Mouse (Mus musculus) lung, postnatal 0 days (tissue): Measurements from ENCODE around the gene Dusp5. TPM values are rescaled to one million over a fixed set of nuclear protein-coding genes. Genes with fewer than 3 reads are reported as not detected.
A peak's percentile ranks its signal among the peaks of the same experiment; 100 is the strongest.

ENCODE experiments used
- ATAC-seq: fragments of 200-750 bp; cut with Nextera tagmentation; 2 replicates; pipeline ENCODE4 v1.8.0; 2017; ENCODE audit warnings: moderate library complexity
- DNase-seq: peaks from one replicate; pipeline ENCODE4 v3.0.0-alpha.2; 2016; ENCODE audit warnings: low spot score
- H3K27ac ChIP-seq: fragments of 300-500 bp; sonication (generic); 2 replicates; pipeline ENCODE4 v1.5.1; 2014; ENCODE audit warnings: antibody characterized with exemption, mild to moderate bottlenecking, low read length, mixed read lengths
- H3K27me3 ChIP-seq: fragments of 300-500 bp; sonication (generic); replicated peaks from 2 replicates; pipeline ENCODE4 v1.6.1; 2014; ENCODE audit warnings: low read length, mixed read lengths; ENCODE audit not compliant: insufficient read depth
- H3K36me3 ChIP-seq: fragments of 300-500 bp; sonication (generic); 2 replicates; pipeline ENCODE4 v1.6.1; 2014; ENCODE audit warnings: low read length, mixed read lengths; ENCODE audit not compliant: insufficient read depth
- H3K4me1 ChIP-seq: fragments of 300-500 bp; sonication (generic); 2 replicates; pipeline ENCODE4 v1.6.1; 2014; ENCODE audit warnings: antibody characterized with exemption, low read depth, low read length, mixed read lengths; ENCODE audit not compliant: insufficient read depth
- H3K4me2 ChIP-seq: fragments of 300-500 bp; sonication (generic); replicated peaks from 2 replicates; pipeline ENCODE4 v1.6.1; 2014; ENCODE audit warnings: low read depth, mild to moderate bottlenecking, low read length, moderate library complexity, mixed read lengths
- H3K4me3 ChIP-seq: fragments of 300-500 bp; sonication (generic); 2 replicates; pipeline ENCODE4 v1.5.1; 2014; ENCODE audit warnings: low read depth, low read length
- H3K9ac ChIP-seq: fragments of 300-500 bp; sonication (generic); replicated peaks from 2 replicates; pipeline ENCODE4 v1.6.1; 2014; ENCODE audit warnings: low read depth, mild to moderate bottlenecking
- H3K9me3 ChIP-seq: fragments of 300-500 bp; sonication (generic); 2 replicates; pipeline ENCODE4 v1.6.1; 2016; ENCODE audit warnings: low read length, mixed read lengths
- CTCF ChIP-seq: IDR thresholded peaks from 2 replicates; pipeline ENCODE4 v1.5.1; 2016; ENCODE audit warnings: antibody characterized with exemption, mild to moderate bottlenecking
- EP300 ChIP-seq: IDR thresholded peaks from 2 replicates; pipeline ENCODE4 v1.6.1; 2016; ENCODE audit warnings: antibody characterized with exemption, mild to moderate bottlenecking, control low read depth
- WGBS: fragments of 180-500 bp; shearing (Covaris S2); extraction: QIAGEN DNeasy Blood & Tissue Kit; methylation state at CpG from one replicate; pipeline ENCODE4 v1.1.7; 2014; 5-methylcytosine and 5-hydroxymethylcytosine counted together
- polyA plus RNA-seq: library from polyadenylated mRNA; unstranded; fragments of >200 nt; fragmentation: Nextera tagmentation; extraction: Ambion mirVana; gene quantifications from 2 replicates; pipeline ENCODE4 v1.2.1, GENCODE M21; 2015

Gene Dusp5
- polyA plus RNA-seq, 1 experiment from 2014 or later = 10.6 TPM

GRCm38 (mm10) chr19:53489187-53489586, 39.7 kb upstream of the Dusp5 start:
- TF ChIP-seq EP300 = no peak
- TF ChIP-seq CTCF = no peak
- WGBS = 62% methylated on average over 12 of the region's 12 CpGs
- no peak for DNase-seq
- H3K27me3 ChIP-seq = no peaks in the 10 kb centered on the region; the same call in 1 of the 2 replicates
- H3K4me3 ChIP-seq = no peak overlapping the region
- H3K4me1 ChIP-seq = no peaks in the 10 kb centered on the region; the same call in 1 of the 2 replicates
- H3K4me2 ChIP-seq = no peak overlapping the region
- no peaks in the 10 kb centered on the region for H3K9me3 ChIP-seq
- no peaks in the 10 kb centered on the region for H3K36me3 ChIP-seq
- no peak for ATAC-seq
- H3K9ac ChIP-seq = no peak overlapping the region
- H3K27ac ChIP-seq = no peak overlapping the region

GRCm38 (mm10) chr19:53489910-53490309, 39.0 kb upstream of the Dusp5 start:
- H3K9ac ChIP-seq = no peak overlapping the region
- H3K4me3 ChIP-seq = no peak overlapping the region
- ATAC-seq (no peak), DNase-seq (no peak)
- no peak for TF ChIP-seq EP300
- TF ChIP-seq CTCF = no peak
- H3K4me1 ChIP-seq = no peaks in the 10 kb centered on the region; the same call in 1 of the 2 replicates
- no peaks in the 10 kb centered on the region for H3K36me3 ChIP-seq
- no peak overlapping the region for H3K27ac ChIP-seq
- H3K9me3 ChIP-seq = no peaks in the 10 kb centered on the region
- 83% methylated on average over 1 of the region's 1 CpGs for WGBS
- H3K27me3 ChIP-seq = no peaks in the 10 kb centered on the region; the same call in 1 of the 2 replicates
- no peak overlapping the region for H3K4me2 ChIP-seq

GRCm38 (mm10) chr19:53490898-53491297, 38.0 kb upstream of the Dusp5 start:
- no peak for TF ChIP-seq CTCF
- TF ChIP-seq EP300 = peak; percentile 42; the same call in 1 of the 2 replicates
- Histone ChIP-seq H3K4me3 (no peak overlapping the region), H3K36me3 (no peaks in the 10 kb centered on the region), H3K27me3 (no peaks in the 10 kb centered on the region; the same call in 1 of the 2 replicates), H3K27ac (no peak overlapping the region), H3K9ac (no peak overlapping the region), H3K9me3 (no peaks in the 10 kb centered on the region), H3K4me1 (no peaks in the 10 kb centered on the region), H3K4me2 (no peak overlapping the region)
- DNase-seq = peak; percentile 30
- peak; percentile 70 for ATAC-seq
- 67% methylated on average over 8 of the region's 8 CpGs for WGBS

- TF ChIP-seq CTCF (no peak), EP300 (no peak)
- H3K27me3 ChIP-seq = no peaks in the 10 kb centered on the region; the same call in 1 of the 2 replicates
- H3K9ac ChIP-seq = no peak overlapping the region
- DNase-seq (no peak), ATAC-seq (no peak)
- H3K4me1 ChIP-seq = no peaks in the 10 kb centered on the region
- no peaks in the 10 kb centered on the region for H3K9me3 ChIP-seq
- WGBS = 64% methylated on average over 4 of the region's 4 CpGs
- H3K27ac ChIP-seq = no peak overlapping the region
- H3K4me3 ChIP-seq = no peak overlapping the region
- H3K4me2 ChIP-seq = no peak overlapping the region
- no peaks in the 10 kb centered on the region for H3K36me3 ChIP-seq
Observed at GRCm38 (mm10) chr19:53492528-53492927, 36.4 kb upstream of the Dusp5 start.

GRCm38 (mm10) chr19:53493866-53494265, 35.0 kb upstream of the Dusp5 start:
- H3K4me2 ChIP-seq = no peak overlapping the region
- H3K9me3 ChIP-seq = no peaks in the 10 kb centered on the region
- no peak for DNase-seq
- no peaks in the 10 kb centered on the region for H3K4me1 ChIP-seq
- WGBS = 55% methylated on average over 5 of the region's 5 CpGs
- no peak for ATAC-seq
- TF ChIP-seq EP300 = no peak
- TF ChIP-seq CTCF = no peak
- no peak overlapping the region for H3K4me3 ChIP-seq
- H3K36me3 ChIP-seq = no peaks in the 10 kb centered on the region
- H3K27ac ChIP-seq = no peak overlapping the region
- H3K27me3 ChIP-seq = no peaks in the 10 kb centered on the region; the same call in 1 of the 2 replicates
- H3K9ac ChIP-seq = no peak overlapping the region

GRCm38 (mm10) chr19:53497910-53498309, 31.0 kb upstream of the Dusp5 start:
- Histone ChIP-seq H3K4me3 (no peak overlapping the region), H3K4me1 (peaks cover 3% of the 10 kb centered on the region; the same call in 1 of the 2 replicates), H3K36me3 (no peaks in the 10 kb centered on the region), H3K9ac (no peak overlapping the region), H3K27me3 (no peaks in the 10 kb centered on the region; the same call in 1 of the 2 replicates), H3K9me3 (no peaks in the 10 kb centered on the region), H3K27ac (no peak overlapping the region), H3K4me2 (no peak overlapping the region)
- no peak for ATAC-seq
- no peak for DNase-seq
- 70% methylated on average over 3 of the region's 3 CpGs for WGBS
- TF ChIP-seq EP300 (no peak), CTCF (no peak)

GRCm38 (mm10) chr19:53499049-53499448, 29.9 kb upstream of the Dusp5 start:
- Histone ChIP-seq H3K36me3 (no peaks in the 10 kb centered on the region), H3K4me2 (no peak overlapping the region), H3K27me3 (no peaks in the 10 kb centered on the region), H3K27ac (no peak overlapping the region), H3K4me3 (no peak overlapping the region), H3K4me1 (peaks cover 3% of the 10 kb centered on the region; the same call in 1 of the 2 replicates), H3K9ac (no peak overlapping the region), H3K9me3 (no peaks in the 10 kb centered on the region)
- DNase-seq = no peak
- WGBS = 94% methylated on average over 8 of the region's 8 CpGs
- no peak for TF ChIP-seq CTCF
- no peak for ATAC-seq
